ENCODE assay signal across 9 mouse cellular contexts in the genomic region with DNA sequence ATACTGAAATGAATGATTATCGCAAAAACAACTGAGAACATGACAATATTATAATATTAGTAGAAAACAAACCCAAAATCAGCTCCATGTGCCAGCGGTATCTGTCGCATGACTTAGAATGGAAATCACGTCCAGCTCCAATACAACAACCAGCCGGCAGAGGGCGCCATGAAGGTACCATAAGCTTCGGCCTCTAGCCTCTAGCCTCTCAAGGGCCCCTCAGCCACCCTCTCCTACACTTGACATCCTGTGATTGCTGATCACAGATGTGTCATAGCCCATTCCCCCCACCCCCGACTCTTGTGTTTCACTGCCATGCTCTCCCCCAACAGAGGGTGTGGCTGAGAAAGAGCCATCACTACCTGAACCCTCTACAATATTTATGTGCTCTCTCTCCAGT. TPM values are rescaled to one million over a fixed set of nuclear protein-coding genes. Genes with fewer than 3 reads are reported as not detected.
DNase-seq lines count a peak whose midpoint lies in the region; ATAC-seq and TF ChIP-seq lines count a peak whose summit lies in the region.
"Had no signal": no experiment of that assay in that cellular context is flagged by ENCODE, and none has a peak within 500 bp of the region (broad histone marks: within the 10 kb centered on the region; RNA-seq: fewer than 3 reads in every experiment).

No protein-coding gene starts in this region.

- TF ChIP-seq CTCF in left cerebral cortex, adult 2 months (IDR thresholded peaks at IDR 0.05) = peak; percentile 61

- no peak overlapping the region for H3K4me3 ChIP-seq in left cerebral cortex, adult 2 months
- no peak overlapping the region for H3K4me3 ChIP-seq in ES-E14 (ENCODE audit: insufficient read depth in 1 of 2, low read depth in 1 of 2, low read length in 2 of 2, poor library complexity in 1 of 2, severe bottlenecking in 1 of 2)
- H3K4me3 ChIP-seq in midbrain, embryonic 13.5 days (replicated peaks) = no peak overlapping the region
- H3K4me3 ChIP-seq: megakaryocyte, embryonic 14.5 days had no signal

- DNase-seq in left cerebral cortex, adult 2 months (ENCODE audit: extremely low spot score in 1 of 2, low spot score in 2 of 2) = peak; percentile 25 to 34
- DNase-seq in left cerebral cortex, postnatal 36 days (ENCODE audit: low spot score in 2 of 2) = no peak
- DNase-seq in ES-E14 (ENCODE audit: low read depth, low spot score) = peak; percentile 68
- DNase-seq in c-Kit-positive CD71-negative TER-119-negative erythroid progenitor cells, embryonic 14.5 days (ENCODE audit: low read depth) = peak; percentile 55
- DNase-seq in kidney, postnatal 10 days = peak; percentile 79
- DNase-seq in left cerebral cortex, postnatal 25 days (ENCODE audit: low spot score in 2 of 2) = no peak

- 0 out of 2 replicates have a peak, but pooled peaks have one; percentile 42 for ATAC-seq in erythroid progenitor cell, adult 5-6 weeks (replicated peaks; ENCODE audit: low FRiP score, poor library complexity, severe bottlenecking)
- ATAC-seq in midbrain, embryonic 13.5 days = 0 out of 2 replicates have a peak, but pooled peaks have one; percentile 49

- no peak overlapping the region for H3K27ac ChIP-seq in left cerebral cortex, adult 2 months
- H3K27ac ChIP-seq in ES-E14 (ENCODE audit: insufficient read depth, low read depth, low read length, poor library complexity, severe bottlenecking) = no peak overlapping the region
- no peak overlapping the region for H3K27ac ChIP-seq in midbrain, embryonic 13.5 days

- intact Hi-C loops in left cerebral cortex, adult 2 months (cut with DNase I) = no loop called here
- intact Hi-C loops in left cerebral cortex, postnatal 36 days (cut with DNase I) = loop anchor here (1.0 kb wide), 1 partner anchor 46 kb away; no protein-coding TSS in a partner anchor
- intact Hi-C loops in left cerebral cortex, postnatal 25 days (cut with DNase I) = loop anchor here (1.0 kb wide), 1 partner anchor 48 kb away; no protein-coding TSS in a partner anchor

- H3K4me1 ChIP-seq in ES-E14 (ENCODE audit: control insufficient read depth in 2 of 2, insufficient read depth in 2 of 2, low read length in 2 of 2, poor library complexity in 1 of 2) = no peaks in the 10 kb centered on the region
- H3K4me1 ChIP-seq in midbrain, embryonic 13.5 days (replicated peaks) = no peaks in the 10 kb centered on the region
- H3K4me1 ChIP-seq: megakaryocyte, embryonic 14.5 days had no signal

- H3K9ac ChIP-seq in ES-E14 (ENCODE audit: insufficient read depth, low read depth, low read length, poor library complexity, severe bottlenecking) = no peak overlapping the region
- no peak overlapping the region for H3K9ac ChIP-seq in midbrain, embryonic 13.5 days (replicated peaks)

- H3K9me3 ChIP-seq in ES-E14 (ENCODE audit: control insufficient read depth, insufficient read depth, low read depth, low read length) = no peaks in the 10 kb centered on the region
- no peaks in the 10 kb centered on the region for H3K9me3 ChIP-seq in midbrain, embryonic 13.5 days
- H3K9me3 ChIP-seq: megakaryocyte, embryonic 14.5 days had no signal

- H3K36me3 ChIP-seq in ES-E14 (ENCODE audit: control insufficient read depth, insufficient read depth, low read length, poor library complexity, severe bottlenecking) = no peaks in the 10 kb centered on the region
- H3K36me3 ChIP-seq in midbrain, embryonic 13.5 days = no peaks in the 10 kb centered on the region

- no peaks in the 10 kb centered on the region for H3K27me3 ChIP-seq in midbrain, embryonic 13.5 days

- in situ Hi-C loops in ES-E14 (cut with MboI; ENCODE audit: low sequenced_read_pairs in 2 of 2, unreplicated experiment in 2 of 2) = no loop called here

- no peak overlapping the region for H3K4me2 ChIP-seq in midbrain, embryonic 13.5 days (replicated peaks)

- WGBS in midbrain, embryonic 13.5 days = 30% methylated on average over 8 of the region's 8 CpGs

TF ChIP-seq in ES-E14, 5 proteins besides CTCF, POLR2A, EP300 and RAD21:
- TF ChIP-seq CHD2 (IDR thresholded peaks at IDR 0.05; ENCODE audit: low read depth, low read length) = no peak
- no peak for TF ChIP-seq ZNF384 (IDR thresholded peaks at IDR 0.05; ENCODE audit: low read depth, low read length)
- no peak; the same call in 1 of the 2 replicates for TF ChIP-seq ZC3H11A (IDR thresholded peaks at IDR 0.05; ENCODE audit: borderline replicate concordance, low read depth, low read length)

RNA-seq across cellular contexts. Expression of a gene that starts 17.5 kb away (rescaled TPM):
- total RNA-seq in left cerebral cortex, adult 2 months (2021) = 100 to 1,000 TPM; 321 to 343 TPM
- total RNA-seq in left cerebral cortex, postnatal 36 days (2021) = 100 to 1,000 TPM; 307 to 311 TPM
- total RNA-seq in ES-E14 (2012; rRNA removed) = 0.11 and 0.27 TPM in 2 replicates
- total RNA-seq in erythroid progenitor cell, adult 5-6 weeks (2015; ENCODE audit: low replicate concordance) = not detected in 2 replicates
- total RNA-seq in erythroid progenitor cell, adult 5-6 weeks (2017; ENCODE audit: low replicate concordance) = not detected in 2 replicates
- polyA plus RNA-seq in midbrain, embryonic 13.5 days (2015; fragmentation: Nextera tagmentation; extraction: Ambion mirVana) = 0.19 and 0.23 TPM in 2 replicates
- 100 to 1,000 TPM; 286 to 343 TPM for total RNA-seq in left cerebral cortex, postnatal 25 days (2021)

RNA-seq across cellular contexts. Expression of a gene that starts 41.1 kb away (rescaled TPM):
- total RNA-seq in left cerebral cortex, adult 2 months (2021) = under 1 TPM in 1 of 2 experiments, not detected in 1; 0.36 TPM
- not detected for total RNA-seq in left cerebral cortex, postnatal 36 days (2021)
- not detected in 2 replicates for total RNA-seq in ES-E14 (2012; rRNA removed)
- not detected in 2 replicates for total RNA-seq in erythroid progenitor cell, adult 5-6 weeks (2015; ENCODE audit: low replicate concordance)
- not detected in 2 replicates for total RNA-seq in erythroid progenitor cell, adult 5-6 weeks (2017; ENCODE audit: low replicate concordance)
- not detected in 2 replicates for polyA plus RNA-seq in midbrain, embryonic 13.5 days (2015; fragmentation: Nextera tagmentation; extraction: Ambion mirVana)
- total RNA-seq in left cerebral cortex, postnatal 25 days (2021) = not detected

Comparison
In these comparisons a context has a peak if more than half of its experiments do, and no peak if none do; other contexts are left out.
1. DNase-seq: peak in left cerebral cortex, adult 2 months (2 of 2), ES-E14 (single experiment), c-Kit-positive CD71-negative TER-119-negative erythroid progenitor cells, embryonic 14.5 days (single experiment) and kidney, postnatal 10 days (single experiment); none in left cerebral cortex, postnatal 36 days (0 of 2) and left cerebral cortex, postnatal 25 days (0 of 2).
2. RNA of a gene that starts 17.5 kb away (total RNA-seq): 321 to 343 TPM in left cerebral cortex, adult 2 months, 286 to 343 TPM in left cerebral cortex, postnatal 25 days and 307 to 311 TPM in left cerebral cortex, postnatal 36 days; 0.11 to 0.27 TPM in ES-E14 and not detected in erythroid progenitor cell, adult 5-6 weeks; every median in the first group is over 100 times any median in the second.